Mouse (Mus musculus): ENCODE results near the gene Nmnat3.
"Not testable (repeated sequence)": the region's sequence is repeated elsewhere in the genome, so short reads cannot be mapped to it uniquely, and the experiment has no call there.

Gene Nmnat3

GRCm38 (mm10) chr9:98287135-98287534, at the start of gene Nmnat3:
Gene Nmnat3 (plus strand): TSS chr9:98287435.
- DNase-seq (ENCODE audit: extremely low read depth, low read depth), result not testable (repeated sequence)

GRCm38 (mm10) chr9:98243481-98243880, 43.8 kb upstream of the Nmnat3 start:
- DNase-seq (ENCODE audit: extremely low read depth, low read depth), result no peak

DNA sequence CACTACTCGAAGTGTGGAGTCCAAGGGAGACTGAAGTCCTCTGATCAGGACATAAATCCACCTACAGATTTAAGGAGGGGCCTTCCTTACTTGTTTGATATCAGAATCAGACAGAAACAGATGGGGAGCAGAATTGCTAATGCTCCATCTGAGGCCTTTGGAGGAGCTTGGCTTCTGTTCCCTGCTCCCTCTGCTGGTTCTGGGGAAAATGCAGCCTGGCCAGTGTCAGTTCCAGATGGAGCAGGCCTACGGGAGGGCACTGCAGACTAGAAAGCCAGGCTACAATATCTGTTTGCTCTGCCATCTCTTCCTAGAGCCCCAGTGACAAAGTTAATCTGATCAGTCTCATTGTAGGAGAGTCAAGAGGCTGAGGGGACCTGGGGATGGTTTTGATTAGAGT, 43.0 kb upstream of the Nmnat3 start:
- DNase-seq (ENCODE audit: extremely low read depth, low read depth), result no peak

GRCm38 (mm10) chr9:98245226-98245625, 42.0 kb upstream of the Nmnat3 start:
- no peak for DNase-seq (ENCODE audit: extremely low read depth, low read depth)

- no peak for DNase-seq (ENCODE audit: extremely low read depth, low read depth)
Observed at GRCm38 (mm10) chr9:98246351-98246750, 40.9 kb upstream of the Nmnat3 start.

GRCm38 (mm10) chr9:98260210-98260609, 27.0 kb upstream of the Nmnat3 start:
- DNase-seq (ENCODE audit: extremely low read depth, low read depth), result no peak

- no peak for DNase-seq (ENCODE audit: extremely low read depth, low read depth)
Observed at GRCm38 (mm10) chr9:98261461-98262011, 25.7 kb upstream of the Nmnat3 start.

DNA sequence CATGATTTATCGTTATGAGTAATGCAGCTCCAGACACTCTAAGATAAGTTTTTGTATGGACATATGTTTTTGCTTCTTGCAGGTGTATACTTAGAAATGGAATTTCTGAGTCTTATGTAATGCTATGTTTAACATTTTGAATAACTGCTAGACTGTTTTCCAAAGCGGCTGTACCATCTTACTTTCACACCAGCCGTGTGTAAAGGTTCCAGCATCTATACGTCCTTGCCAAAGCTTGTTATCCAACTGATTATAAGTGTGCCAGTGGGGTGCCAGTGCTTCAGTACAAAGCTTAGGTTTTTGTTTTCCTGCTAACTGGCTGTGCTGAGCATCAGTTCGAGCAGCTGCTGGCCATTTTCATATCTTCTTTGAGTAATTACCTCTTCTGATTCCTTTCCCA, 22.3 kb upstream of the Nmnat3 start:
- DNase-seq (ENCODE audit: extremely low read depth, low read depth), result no peak

DNA sequence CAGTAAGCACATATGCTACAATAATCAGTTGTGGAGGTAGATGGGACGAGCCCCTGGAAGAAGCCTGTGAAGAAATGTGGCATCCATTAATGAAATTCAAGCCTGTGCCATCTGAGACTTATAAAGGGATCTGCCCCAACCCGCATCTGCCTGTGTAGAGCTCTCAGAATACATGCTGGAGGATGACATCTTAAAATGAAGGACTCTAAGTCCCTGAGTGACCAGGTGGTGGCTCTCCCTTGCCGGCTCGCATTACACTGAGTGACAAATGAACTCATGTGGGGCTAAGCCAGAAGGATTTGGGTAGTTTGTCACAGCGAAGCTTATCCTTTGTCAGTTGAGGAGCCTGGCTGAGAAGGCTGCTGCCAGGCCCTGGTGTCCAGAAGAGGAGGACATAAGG, 14.5 kb upstream of the Nmnat3 start:
- DNase-seq (ENCODE audit: extremely low read depth, low read depth), result no peak

DNA sequence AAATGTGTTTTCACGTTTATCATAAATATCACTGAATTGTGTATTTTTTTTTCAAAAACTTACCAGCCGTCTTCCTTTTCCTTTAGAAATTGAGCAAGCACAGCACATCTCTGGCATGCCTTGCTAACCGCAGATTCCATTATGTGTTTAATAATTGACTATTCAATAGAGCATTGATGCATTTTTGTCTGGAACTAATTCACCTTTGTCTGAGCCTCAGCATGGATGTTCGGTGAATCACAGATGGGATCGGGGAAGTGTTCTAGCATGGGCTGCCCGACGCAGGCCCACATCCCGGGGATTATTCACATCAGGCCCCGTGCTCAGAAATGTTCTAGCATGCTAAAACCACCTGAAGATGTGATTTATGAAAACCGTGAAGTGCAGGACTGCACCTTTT, 12.2 kb upstream of the Nmnat3 start:
- no peak for DNase-seq (ENCODE audit: extremely low read depth, low read depth)

- no peak for DNase-seq (ENCODE audit: extremely low read depth, low read depth)
Observed at GRCm38 (mm10) chr9:98280162-98280561, 7.1 kb upstream of the Nmnat3 start.

- DNase-seq (ENCODE audit: extremely low read depth, low read depth), result no peak
Observed at GRCm38 (mm10) chr9:98285606-98286301, 1.5 kb upstream of the Nmnat3 start.

DNA sequence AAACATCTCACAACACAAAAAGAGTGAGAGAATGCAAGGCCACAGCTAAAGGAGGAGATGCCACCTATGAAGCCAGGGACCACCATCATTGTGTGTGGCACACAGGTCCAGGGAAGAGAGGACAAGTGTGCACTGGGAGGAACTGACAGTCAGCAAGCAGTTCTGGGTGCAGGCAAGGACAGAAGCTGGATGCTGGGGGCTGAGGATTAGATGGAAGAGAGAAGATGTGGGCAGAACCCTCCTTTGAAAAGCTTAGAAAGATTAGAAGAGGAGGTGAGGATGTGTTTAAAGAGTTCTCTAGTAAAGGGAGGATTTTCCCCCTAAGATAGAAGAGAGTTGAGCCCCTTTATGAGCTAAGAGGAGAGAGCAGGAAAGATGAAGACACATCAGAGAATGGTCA, 2.4 kb downstream of the Nmnat3 start:
- DNase-seq (ENCODE audit: extremely low read depth, low read depth), result no peak

DNA sequence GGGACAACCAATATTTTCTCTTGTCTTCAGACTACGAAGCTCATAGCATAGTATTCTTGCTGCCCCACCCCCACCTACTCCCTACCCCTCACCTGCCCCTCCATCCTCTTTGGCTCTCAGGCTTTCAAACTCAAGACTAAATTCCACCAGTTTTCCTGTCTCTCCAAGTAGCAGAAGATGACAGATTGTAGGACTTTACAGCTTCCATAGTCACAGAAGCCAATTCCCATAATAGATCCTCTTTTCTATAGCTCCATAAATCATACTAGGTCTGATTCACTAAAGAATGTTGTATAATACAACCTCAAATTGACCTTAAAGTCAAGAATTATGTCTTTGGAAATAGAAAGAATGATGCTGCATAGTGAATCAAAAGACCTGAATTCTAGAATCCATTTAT, 3.4 kb downstream of the Nmnat3 start:
- no peak for DNase-seq (ENCODE audit: extremely low read depth, low read depth)

- peak; percentile 65 for DNase-seq (ENCODE audit: extremely low read depth, low read depth)
Observed at GRCm38 (mm10) chr9:98296383-98297201, 9.4 kb downstream of the Nmnat3 start.

GRCm38 (mm10) chr9:98297234-98297936, 10.2 kb downstream of the Nmnat3 start:
- DNase-seq (ENCODE audit: extremely low read depth, low read depth), result peak; percentile 56

GRCm38 (mm10) chr9:98297937-98298595, 10.8 kb downstream of the Nmnat3 start:
- DNase-seq (ENCODE audit: extremely low read depth, low read depth), result no peak

DNA sequence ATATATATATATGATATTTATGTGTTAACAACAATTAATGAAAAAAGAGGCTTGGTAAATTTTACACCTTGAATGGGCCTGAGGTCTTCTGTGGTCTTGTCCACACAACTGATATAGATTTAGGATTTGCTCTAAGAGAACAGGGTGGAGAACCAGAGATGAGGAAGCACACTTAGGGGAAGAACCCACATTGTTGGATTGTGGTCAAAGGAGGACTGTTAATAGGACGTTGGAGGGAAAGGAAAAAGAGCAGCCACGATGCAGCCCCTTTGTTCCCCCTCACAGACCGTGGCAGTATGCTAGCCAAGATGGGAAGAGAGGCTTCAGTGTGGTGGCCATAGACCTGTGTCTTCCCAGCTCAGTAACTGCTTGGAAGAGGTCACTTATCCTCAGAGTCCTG, 11.5 kb downstream of the Nmnat3 start:
- peak; percentile 51 for DNase-seq (ENCODE audit: extremely low read depth, low read depth)

DNA sequence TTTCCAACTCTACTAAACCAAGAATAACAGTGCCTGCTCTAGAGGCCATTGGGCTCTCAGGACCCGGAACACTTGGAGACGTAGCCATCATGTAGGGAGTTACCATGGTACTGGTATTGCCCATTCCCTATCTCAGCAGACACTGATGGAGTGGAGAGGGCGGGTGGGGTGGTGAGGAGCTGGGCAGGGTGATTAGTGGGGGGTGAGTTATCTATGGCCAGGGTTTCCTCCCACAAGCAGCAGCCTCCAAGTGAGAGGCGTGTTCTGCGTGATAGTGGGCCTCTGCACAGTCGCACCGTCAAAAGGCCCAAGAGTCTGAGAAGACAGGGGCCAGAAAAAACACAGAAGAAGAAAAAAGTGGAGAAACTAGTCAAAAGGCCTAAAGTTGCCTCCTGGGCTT, 12.0 kb downstream of the Nmnat3 start:
- DNase-seq (ENCODE audit: extremely low read depth, low read depth), result peak; percentile 38

- no peak for DNase-seq (ENCODE audit: extremely low read depth, low read depth)
Observed at GRCm38 (mm10) chr9:98300582-98300981, 13.3 kb downstream of the Nmnat3 start.

DNA sequence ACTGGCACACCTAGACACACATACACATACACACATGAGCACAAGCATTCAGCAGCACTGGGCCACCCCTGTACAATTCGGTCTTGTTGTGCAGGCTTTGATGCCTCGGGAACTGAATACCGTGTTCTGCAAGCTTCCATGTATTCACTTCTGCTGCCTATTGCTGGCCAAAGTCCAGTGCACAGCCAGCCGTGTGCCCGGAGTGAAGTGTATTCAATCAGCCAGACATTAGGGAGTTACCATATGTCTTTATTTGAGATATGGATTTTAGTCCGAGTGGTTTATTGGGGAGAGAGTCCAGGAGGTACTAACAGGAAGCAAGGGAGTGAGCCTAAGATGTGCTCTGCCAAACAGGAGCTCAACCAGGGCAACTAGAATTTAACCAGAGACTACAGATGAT, 19.8 kb downstream of the Nmnat3 start:
- DNase-seq (ENCODE audit: extremely low read depth, low read depth), result no peak

Data from MEL-GATA-1-ER (cell line).